Mouse (Mus musculus) ovary, adult 18-20 months (tissue): ENCODE results near the gene Atp2a1.

Experiments used
- DNase-seq: peaks from one replicate; pipeline ENCODE4 v3.0.0; 2022; ENCODE audit warnings: low spot score, mixed read lengths

Gene Atp2a1

GRCm38 (mm10) chr7:126472713-126473112, 9.8 kb upstream of the Atp2a1 start:
- no peak for DNase-seq

- DNase-seq = no peak
These were observed 9.4 kb upstream of the Atp2a1 start for GRCm38 (mm10) chr7:126472306-126472705.

GRCm38 (mm10) chr7:126471853-126472252, 8.9 kb upstream of the Atp2a1 start:
- no peak for DNase-seq

DNA sequence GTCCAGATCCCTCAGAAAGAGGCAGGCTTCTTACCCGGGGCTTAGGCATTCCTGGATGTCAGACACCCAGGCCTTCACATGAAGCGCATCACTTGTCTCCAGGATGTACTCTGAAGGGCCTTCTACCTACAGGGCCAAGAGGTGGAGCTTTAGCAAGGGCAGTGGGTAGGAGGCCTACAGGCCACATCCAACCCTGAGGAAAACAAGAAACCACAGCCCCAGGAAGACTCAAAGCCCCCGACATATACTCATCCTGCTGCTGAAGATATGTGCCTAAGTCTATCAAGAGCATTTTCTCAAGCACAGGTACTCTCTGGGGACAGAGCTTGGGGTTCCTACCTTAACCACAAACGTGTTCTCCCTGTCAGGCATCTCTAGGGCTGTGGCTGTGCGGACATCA, 8.5 kb upstream of the Atp2a1 start:
- DNase-seq = no peak

DNA sequence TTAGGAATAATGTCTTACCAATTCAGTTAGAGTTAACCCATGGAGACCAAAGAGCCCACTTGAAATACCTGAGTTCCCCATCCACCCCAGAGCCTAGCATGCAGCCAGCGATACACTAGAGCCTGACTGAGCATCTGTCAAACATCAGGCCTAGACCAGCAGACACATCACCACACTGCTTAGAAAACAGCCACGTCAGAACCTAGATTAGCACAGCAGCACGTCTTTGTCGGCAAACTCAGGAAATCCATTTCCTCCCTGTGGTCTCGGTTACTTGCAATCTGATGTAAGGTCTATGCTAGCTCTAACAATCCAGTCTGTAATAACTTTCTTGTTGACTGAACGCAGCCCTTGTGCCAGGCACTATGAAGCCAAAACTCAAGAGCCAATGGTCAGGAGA, 7.2 kb upstream of the Atp2a1 start:
- no peak for DNase-seq

- DNase-seq = no peak
These were observed 5.1 kb upstream of the Atp2a1 start for GRCm38 (mm10) chr7:126467834-126468627.

GRCm38 (mm10) chr7:126467271-126467670, 4.4 kb upstream of the Atp2a1 start:
- no peak for DNase-seq

GRCm38 (mm10) chr7:126466707-126467106, 3.8 kb upstream of the Atp2a1 start:
- no peak for DNase-seq

DNA sequence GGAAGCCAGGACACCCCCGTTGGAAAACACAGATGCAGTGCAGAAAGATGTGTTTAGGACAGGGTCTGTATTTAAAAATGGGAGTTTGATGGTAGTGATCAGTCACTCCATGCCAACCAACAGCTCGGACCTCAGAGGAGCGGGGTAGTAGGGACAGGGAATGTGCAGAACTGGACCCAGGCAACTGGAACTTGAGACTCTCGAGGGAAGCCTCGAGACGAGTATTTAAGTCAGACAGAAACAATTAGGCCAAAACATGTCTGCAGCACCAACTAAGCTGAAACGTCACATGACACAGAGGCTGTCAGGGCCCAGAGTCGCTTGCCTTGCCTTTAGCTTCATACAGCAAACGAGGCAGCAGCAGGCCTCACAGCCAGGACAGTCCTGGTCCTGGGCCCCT, 3.2 kb upstream of the Atp2a1 start:
- no peak for DNase-seq

GRCm38 (mm10) chr7:126465246-126466030, 2.5 kb upstream of the Atp2a1 start:
- DNase-seq = peak; percentile 37

GRCm38 (mm10) chr7:126464836-126465235, 1.9 kb upstream of the Atp2a1 start:
- DNase-seq = no peak

DNA sequence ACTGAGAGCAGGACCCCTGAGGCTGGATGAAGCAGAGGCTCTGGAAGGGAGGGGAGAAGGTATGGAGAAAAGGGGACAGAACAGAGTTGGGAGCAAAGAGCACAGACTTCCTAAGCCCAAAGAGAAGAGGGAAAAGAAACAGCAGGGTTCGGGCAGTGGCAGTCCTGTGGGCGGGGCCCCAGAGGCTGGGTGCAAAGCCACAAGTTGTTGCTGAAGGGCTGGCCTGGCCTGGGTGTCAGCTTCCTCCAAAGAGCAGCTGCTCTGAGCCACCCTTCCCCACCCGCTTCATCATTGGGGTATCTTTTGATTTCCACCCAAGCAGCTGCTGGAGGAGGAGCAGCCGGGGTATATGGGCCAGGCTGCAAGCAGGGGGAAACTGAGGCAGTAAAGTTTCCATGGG, 1.2 kb upstream of the Atp2a1 start:
- no peak for DNase-seq

- no peak for DNase-seq
These were observed 639 bp upstream of the Atp2a1 start for GRCm38 (mm10) chr7:126463547-126463946.

DNA sequence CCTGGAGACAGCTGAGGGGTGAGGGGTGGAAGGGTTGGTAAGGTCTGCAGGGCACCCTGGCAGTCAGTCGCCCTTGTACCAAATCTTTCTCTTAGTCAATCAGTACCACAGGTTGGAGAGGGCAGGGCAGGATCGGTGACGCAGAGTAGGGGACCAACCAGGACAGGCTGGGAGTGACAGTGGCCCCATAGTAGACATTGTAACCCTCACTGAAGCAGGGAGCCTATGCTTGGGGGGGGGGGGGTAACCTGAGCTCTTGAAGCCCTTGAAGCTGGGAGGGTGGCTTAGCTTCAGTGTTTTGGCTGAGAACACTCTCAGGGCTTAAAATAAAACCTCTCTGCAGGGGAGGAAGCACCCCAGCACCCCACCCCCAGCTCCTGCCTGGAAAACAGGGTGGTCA, 1.3 kb downstream of the Atp2a1 start:
- DNase-seq = no peak

GRCm38 (mm10) chr7:126460623-126461399, 2.1 kb downstream of the Atp2a1 start:
- no peak for DNase-seq

DNA sequence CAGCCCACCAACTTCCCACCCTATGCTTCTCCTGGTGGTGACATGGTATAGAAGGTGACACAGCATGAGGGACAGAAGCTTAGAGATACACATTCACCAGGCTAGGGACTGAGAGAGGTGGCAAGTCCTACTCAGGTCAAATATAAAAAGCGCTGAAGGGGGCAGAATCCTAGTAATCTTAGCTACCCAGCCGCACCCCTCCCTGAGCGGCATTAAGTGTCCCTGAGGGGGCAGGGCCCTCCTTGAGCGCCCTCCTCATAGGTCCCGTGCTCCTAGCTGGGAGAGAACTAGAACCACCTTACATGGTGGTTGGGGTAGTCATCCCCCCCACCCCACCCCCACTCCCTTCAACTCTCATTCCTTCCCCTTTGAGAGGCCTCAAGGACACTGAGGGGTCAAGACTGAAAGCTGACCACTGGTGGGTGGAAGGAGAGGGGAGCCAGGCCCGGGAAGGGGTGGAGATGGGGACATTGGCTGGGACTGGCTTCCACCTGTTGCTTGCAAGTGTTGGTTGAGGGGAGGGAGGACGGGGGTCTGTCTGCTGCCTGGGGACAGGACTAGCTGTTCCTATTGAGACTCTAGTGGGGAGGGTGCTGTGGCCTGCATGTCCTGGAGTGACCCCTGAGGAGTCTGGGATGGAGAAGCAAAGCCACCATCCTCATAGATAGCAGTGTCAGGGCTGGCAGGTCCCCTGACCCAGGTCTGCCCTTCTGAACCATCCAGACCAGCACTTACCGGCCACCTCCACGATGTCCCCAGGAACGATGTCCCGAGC, 3.9 kb downstream of the Atp2a1 start:
- no peak for DNase-seq

GRCm38 (mm10) chr7:126458225-126458624, 4.7 kb downstream of the Atp2a1 start:
- DNase-seq = no peak

GRCm38 (mm10) chr7:126456382-126457266, 6.3 kb downstream of the Atp2a1 start:
- DNase-seq = no peak

- DNase-seq = no peak
These were observed 7.7 kb downstream of the Atp2a1 start for GRCm38 (mm10) chr7:126455242-126455641.

DNA sequence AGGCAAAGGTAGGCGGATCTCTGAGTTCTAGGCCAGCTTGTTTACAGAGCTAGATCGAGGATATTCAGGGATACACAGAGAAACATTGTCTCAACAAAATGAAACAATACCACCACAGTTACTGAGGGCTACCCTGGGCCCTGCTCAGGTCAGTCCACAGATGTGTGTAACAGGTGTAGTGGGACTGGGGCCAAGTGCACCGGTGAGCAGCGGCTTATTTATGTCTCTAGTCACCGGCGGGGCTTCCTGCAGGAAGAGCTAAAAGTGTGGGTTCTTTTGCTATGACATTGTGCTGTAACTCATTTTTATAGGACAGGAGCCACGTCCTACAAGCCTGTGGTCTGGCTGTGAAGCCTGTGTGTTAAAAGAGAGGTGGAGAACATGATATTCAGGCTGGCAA, 9.0 kb downstream of the Atp2a1 start:
- no peak for DNase-seq

GRCm38 (mm10) chr7:126452244-126452643, 10.7 kb downstream of the Atp2a1 start:
- DNase-seq = no peak
